Mouse (Mus musculus) ovary, adult 18-20 months (tissue): ENCODE data around the gene Becn1.

ENCODE experiments used
- DNase-seq: peaks from one replicate; pipeline ENCODE4 v3.0.0; 2022; ENCODE audit warnings: low spot score, mixed read lengths

The Becn1 gene

DNA sequence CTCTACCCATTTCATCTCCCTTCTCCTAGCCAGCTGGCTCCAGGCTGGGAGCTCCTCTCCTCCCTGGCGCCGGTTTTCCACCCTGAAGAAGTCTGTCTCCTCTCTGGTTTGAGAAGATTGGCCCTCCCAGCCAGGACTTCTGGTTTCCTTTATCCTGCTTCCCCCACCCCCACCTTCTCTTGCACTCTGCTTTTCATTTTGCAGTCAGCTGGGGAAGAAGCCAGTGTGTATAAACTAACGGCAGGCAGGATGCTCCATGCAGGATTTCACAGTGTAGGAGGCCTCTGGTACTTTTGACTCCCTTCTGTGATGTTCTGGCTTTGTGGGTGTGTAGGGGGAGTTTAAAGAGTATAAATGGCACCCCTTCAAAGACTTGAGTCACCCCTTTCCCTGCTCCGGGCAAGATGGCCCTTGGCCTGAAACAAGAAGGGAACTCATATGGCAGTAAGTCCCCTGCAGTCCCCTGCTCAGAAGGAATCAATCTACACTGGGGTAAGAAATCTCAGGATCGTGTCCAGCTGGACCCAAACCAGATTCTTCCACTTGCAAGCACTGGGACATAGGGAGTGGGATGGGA lies 63.9 kb downstream of the Becn1 start:
- DNase-seq = no peak

DNA sequence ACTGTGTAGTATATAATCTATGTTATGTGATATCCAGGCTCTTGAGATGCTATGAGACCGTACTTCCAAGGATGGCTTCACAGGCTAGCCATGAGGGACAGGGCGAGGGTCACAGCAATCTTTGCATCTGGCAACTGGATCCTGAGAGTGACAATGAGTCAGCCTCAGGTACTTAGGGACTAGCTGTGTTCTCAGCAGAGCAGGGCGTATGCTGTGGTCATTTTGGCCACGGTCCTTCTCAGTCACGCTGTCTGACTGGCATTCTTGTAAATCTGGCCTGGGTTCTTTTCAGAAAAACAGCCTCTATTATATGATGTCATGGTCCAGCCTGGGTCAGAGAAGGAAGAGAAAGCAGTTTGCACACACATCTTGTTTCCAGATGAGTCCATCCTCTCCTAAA lies 65.3 kb downstream of the Becn1 start:
- DNase-seq = no peak
